ENCODE assay signal across 16 mouse cellular contexts in the genomic region with DNA sequence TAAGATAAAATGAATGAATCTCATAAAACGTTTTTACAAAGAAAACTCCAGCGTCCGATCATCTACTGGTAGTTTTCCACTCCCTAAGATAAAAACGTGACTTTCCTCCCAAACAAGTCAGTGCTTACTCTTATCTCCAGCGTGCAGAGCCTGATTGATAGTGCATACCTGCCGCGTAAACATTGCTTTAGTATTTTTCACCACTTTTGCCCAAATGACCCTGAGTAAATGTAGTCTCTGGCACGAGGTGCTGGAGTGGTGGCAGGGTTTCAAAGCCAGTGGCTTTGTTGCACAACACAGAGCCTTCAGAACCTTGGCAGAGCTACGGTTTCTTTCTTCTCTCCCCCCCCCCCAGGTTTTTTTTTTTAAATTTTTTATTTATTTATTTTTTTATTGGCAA. TPM values are rescaled to one million over a fixed set of nuclear protein-coding genes. Genes with fewer than 3 reads are reported as not detected.
DNase-seq lines count a peak whose midpoint lies in the region; ATAC-seq lines count a peak whose summit lies in the region.
"Had no signal": no experiment of that assay in that cellular context is flagged by ENCODE, and none has a peak within 500 bp of the region (broad histone marks: within the 10 kb centered on the region; RNA-seq: fewer than 3 reads in every experiment).

No protein-coding gene starts in this region.

- H3K36me3 ChIP-seq in heart, embryonic 10.5 days = no peaks in the 10 kb centered on the region
- no peaks in the 10 kb centered on the region for H3K36me3 ChIP-seq in forebrain, embryonic 13.5 days (ENCODE audit: poor library complexity, severe bottlenecking)
- no peaks in the 10 kb centered on the region for H3K36me3 ChIP-seq in hindbrain, embryonic 10.5 days
- H3K36me3 ChIP-seq: embryonic facial prominence, embryonic 15.5 days; liver, embryonic 15.5 days; midbrain, embryonic 12.5 days had no signal

- no peak overlapping the region for H3K4me3 ChIP-seq in heart, embryonic 10.5 days
- H3K4me3 ChIP-seq in forebrain, embryonic 13.5 days = no peak overlapping the region
- no peak overlapping the region for H3K4me3 ChIP-seq in hindbrain, embryonic 10.5 days
- H3K4me3 ChIP-seq: embryonic facial prominence, embryonic 15.5 days; liver, embryonic 15.5 days; midbrain, embryonic 12.5 days had no signal

- H3K9ac ChIP-seq in forebrain, embryonic 13.5 days = no peak overlapping the region
- H3K9ac ChIP-seq: embryonic facial prominence, embryonic 15.5 days; forebrain, postnatal 0 days; liver, embryonic 15.5 days; midbrain, embryonic 12.5 days had no signal

- no peaks in the 10 kb centered on the region for H3K4me1 ChIP-seq in heart, embryonic 10.5 days
- no peaks in the 10 kb centered on the region for H3K4me1 ChIP-seq in forebrain, embryonic 13.5 days
- no peaks in the 10 kb centered on the region for H3K4me1 ChIP-seq in hindbrain, embryonic 10.5 days (replicated peaks)
- H3K4me1 ChIP-seq: embryonic facial prominence, embryonic 15.5 days; liver, embryonic 15.5 days; midbrain, embryonic 12.5 days had no signal

- DNase-seq in heart, postnatal 10 days = peak; percentile 9 to 18
- no peak for DNase-seq in heart, embryonic 10.5 days (ENCODE audit: low spot score)
- DNase-seq in NIH3T3 (ENCODE audit: low read depth) = peak; percentile 64
- peak; percentile 83 for DNase-seq in adrenal gland, postnatal 14 days
- DNase-seq in lung, postnatal 25 days (ENCODE audit: low spot score) = peak; percentile 58
- DNase-seq in hindbrain, embryonic 10.5 days (ENCODE audit: low spot score) = no peak
- DNase-seq in B cell, adult 2 months = no peak
- DNase-seq: cerebellum, adult 11 months; forebrain, postnatal 0 days; thymus, postnatal 25 days had no signal

- ATAC-seq in forebrain, embryonic 13.5 days = no peak
- ATAC-seq: forebrain, postnatal 0 days; hindbrain, embryonic 16.5 days; Patski had no signal

- WGBS in heart, embryonic 10.5 days = 56% methylated on average over 9 of the region's 9 CpGs
- 87% methylated on average over 9 of the region's 9 CpGs for WGBS in forebrain, embryonic 13.5 days
- 89% methylated on average over 9 of the region's 9 CpGs for WGBS in hindbrain, embryonic 10.5 days

- intact Hi-C loops in heart, postnatal 10 days (cut with DNase I) = no loop called here

- H3K27ac ChIP-seq in heart, embryonic 10.5 days = no peak overlapping the region
- no peak overlapping the region for H3K27ac ChIP-seq in forebrain, embryonic 13.5 days
- H3K27ac ChIP-seq in hindbrain, embryonic 10.5 days = no peak overlapping the region
- H3K27ac ChIP-seq: embryonic facial prominence, embryonic 15.5 days; liver, embryonic 15.5 days; midbrain, embryonic 12.5 days had no signal

- H3K4me2 ChIP-seq in forebrain, embryonic 13.5 days = no peak overlapping the region
- H3K4me2 ChIP-seq: embryonic facial prominence, embryonic 15.5 days; liver, embryonic 15.5 days; midbrain, embryonic 12.5 days had no signal

- H3K27me3 ChIP-seq in heart, embryonic 10.5 days (ENCODE audit: insufficient read depth, poor library complexity, severe bottlenecking) = no peaks in the 10 kb centered on the region
- no peaks in the 10 kb centered on the region for H3K27me3 ChIP-seq in forebrain, embryonic 13.5 days
- H3K27me3 ChIP-seq in hindbrain, embryonic 10.5 days (ENCODE audit: insufficient read depth, poor library complexity, severe bottlenecking) = no peaks in the 10 kb centered on the region
- H3K27me3 ChIP-seq: embryonic facial prominence, embryonic 15.5 days; liver, embryonic 15.5 days; midbrain, embryonic 12.5 days had no signal

- no peaks in the 10 kb centered on the region for H3K9me3 ChIP-seq in heart, embryonic 10.5 days
- H3K9me3 ChIP-seq in forebrain, embryonic 13.5 days (replicated peaks) = no peaks in the 10 kb centered on the region
- H3K9me3 ChIP-seq in hindbrain, embryonic 10.5 days = no peaks in the 10 kb centered on the region
- H3K9me3 ChIP-seq: embryonic facial prominence, embryonic 15.5 days; liver, embryonic 15.5 days; midbrain, embryonic 12.5 days had no signal

RNA-seq across cellular contexts. Expression of a gene that starts 44.7 kb away (rescaled TPM):
- 10 to 100 TPM; 52.3 to 54.4 TPM for total RNA-seq in heart, postnatal 10 days (2021)
- 23.9 and 48.3 TPM in 2 replicates for polyA plus RNA-seq in heart, embryonic 10.5 days (2016; fragmentation: Nextera tagmentation; extraction: Ambion mirVana)
- total RNA-seq in adrenal gland, postnatal 14 days (2021) = 36.8 and 38.0 TPM in 2 replicates
- 21.4 and 27.4 TPM in 2 replicates for polyA plus RNA-seq in forebrain, embryonic 13.5 days (2015; fragmentation: Nextera tagmentation; extraction: Ambion mirVana)
- polyA plus RNA-seq in hindbrain, embryonic 10.5 days (2016; fragmentation: Nextera tagmentation; extraction: Ambion mirVana) = 30.1 and 31.7 TPM in 2 replicates

Comparison
In these comparisons a context has a peak if more than half of its experiments do, and no peak if none do; other contexts are left out.
1. DNase-seq: peak in heart, postnatal 10 days (2 of 2), NIH3T3 (single experiment), adrenal gland, postnatal 14 days (single experiment) and lung, postnatal 25 days (single experiment); none in heart, embryonic 10.5 days (single experiment), hindbrain, embryonic 10.5 days (single experiment) and B cell, adult 2 months (0 of 2).